Mouse (Mus musculus): ENCODE data around the gene Top1. TPM values are rescaled to one million over a fixed set of nuclear protein-coding genes. Genes with fewer than 3 reads are reported as not detected.

Gene Top1
- total RNA-seq, 2 experiments from 2014 or later, result 75.2 to 78.7 TPM

DNA sequence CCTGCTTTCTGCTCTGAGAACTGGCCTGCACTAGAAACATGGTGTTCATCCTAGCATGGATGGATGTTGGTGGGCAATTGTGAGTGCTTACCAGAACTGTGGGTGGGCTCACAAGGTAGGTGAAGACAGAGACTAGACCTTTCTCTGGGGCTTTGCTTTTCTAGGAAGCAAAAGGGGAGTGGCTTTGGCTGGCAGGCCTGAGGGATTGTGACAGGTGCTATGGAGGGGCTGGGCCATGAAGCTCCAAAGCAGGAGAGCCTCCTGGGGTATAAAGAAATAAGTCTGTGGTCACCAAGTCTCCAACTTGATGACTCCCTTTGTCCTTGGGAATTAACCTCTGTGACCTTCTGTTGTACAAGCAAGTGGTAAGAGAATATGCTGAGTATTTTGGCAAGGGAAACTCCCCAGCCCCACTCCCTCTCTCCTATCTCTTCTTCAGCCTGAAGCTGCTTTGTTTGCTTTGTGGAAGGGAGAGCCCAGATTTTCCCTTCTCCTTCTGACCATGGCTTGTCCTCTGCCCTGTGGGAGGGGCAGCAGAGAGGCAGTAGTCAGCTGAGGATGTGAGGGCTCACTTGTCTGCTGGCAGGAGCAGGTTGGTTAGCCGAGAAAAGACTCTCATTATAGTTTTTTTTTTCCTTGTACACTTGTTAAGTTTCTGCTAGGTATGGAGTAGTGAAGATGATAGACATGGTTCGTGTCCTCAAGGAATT lies 94.1 kb downstream of the Top1 start:
- DNase-seq (ENCODE audit: low spot score in 2 of 2), result no peak

DNA sequence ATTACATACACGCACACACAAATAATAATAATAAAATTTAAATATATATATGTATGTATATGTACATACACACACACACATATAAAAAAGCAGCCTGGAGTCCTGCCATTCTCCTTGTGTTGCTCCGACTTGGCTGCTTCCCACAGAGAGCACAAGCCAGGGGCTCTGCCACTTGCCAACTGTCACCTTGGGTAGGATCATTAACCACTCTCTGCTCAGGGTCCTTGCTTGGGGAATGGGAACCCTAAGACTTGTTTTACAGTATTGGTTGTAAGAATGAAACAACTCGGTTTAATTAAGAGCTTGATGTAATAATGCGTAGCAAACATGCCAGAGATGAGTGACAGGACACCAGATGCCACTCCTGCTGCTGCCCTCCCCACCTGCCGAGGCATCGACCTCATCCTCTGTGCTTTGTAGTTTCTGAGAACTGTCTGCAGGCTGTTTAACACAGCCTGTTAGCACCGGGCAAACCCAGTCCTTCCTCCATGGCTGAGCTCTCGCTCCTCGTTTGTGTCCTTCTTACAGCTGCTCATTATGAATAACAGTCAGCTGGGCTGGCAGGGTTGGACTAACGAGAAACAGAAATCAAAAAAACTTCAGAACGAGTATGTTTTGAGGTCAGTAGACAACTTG lies 95.0 kb downstream of the Top1 start:
- no peak for DNase-seq (ENCODE audit: low spot score in 2 of 2)

DNA sequence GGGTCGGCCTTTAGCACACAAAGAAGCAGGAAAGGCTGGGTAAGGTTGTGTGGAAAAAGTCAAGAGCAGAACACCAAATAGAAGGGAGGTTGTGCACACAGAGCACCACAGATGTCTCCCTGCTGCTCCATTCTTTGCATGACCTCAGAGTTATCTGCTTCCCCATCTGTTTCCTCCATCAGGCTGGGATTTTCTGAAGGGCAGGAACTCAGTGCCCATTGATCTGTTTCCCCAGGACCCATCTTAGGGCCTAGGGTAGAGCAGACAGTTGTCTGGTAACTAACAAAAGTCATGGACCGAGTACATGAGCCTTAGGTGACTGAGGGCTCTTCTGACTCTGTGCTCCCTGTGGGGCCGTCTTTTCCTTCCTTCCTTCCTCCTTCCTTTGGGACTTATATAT lies 95.9 kb downstream of the Top1 start:
- no peak for DNase-seq (ENCODE audit: low spot score in 2 of 2)

DNA sequence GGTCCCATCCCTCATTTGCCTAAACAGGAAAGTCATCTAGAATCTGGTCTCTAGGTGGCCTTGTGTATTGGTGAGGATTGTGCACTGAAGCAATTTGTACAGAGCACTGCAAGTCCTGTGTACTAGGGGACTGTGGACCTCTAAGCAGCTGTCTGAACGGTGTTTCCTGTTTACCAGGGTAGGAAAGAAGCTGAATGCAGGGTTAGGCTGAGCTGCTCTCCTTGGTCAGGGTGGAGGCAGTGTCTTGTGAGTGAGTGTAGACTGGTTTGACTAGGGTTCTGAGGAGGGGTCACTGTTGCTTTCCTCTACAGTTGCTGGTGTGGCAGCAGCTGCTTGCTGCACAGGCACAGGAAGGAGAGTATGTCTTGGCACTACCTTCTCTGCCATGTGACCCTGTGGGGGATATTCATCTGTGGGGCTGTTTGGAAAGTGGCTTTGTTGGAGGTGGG lies 96.5 kb downstream of the Top1 start:
- no peak for DNase-seq (ENCODE audit: low spot score in 2 of 2)

DNA sequence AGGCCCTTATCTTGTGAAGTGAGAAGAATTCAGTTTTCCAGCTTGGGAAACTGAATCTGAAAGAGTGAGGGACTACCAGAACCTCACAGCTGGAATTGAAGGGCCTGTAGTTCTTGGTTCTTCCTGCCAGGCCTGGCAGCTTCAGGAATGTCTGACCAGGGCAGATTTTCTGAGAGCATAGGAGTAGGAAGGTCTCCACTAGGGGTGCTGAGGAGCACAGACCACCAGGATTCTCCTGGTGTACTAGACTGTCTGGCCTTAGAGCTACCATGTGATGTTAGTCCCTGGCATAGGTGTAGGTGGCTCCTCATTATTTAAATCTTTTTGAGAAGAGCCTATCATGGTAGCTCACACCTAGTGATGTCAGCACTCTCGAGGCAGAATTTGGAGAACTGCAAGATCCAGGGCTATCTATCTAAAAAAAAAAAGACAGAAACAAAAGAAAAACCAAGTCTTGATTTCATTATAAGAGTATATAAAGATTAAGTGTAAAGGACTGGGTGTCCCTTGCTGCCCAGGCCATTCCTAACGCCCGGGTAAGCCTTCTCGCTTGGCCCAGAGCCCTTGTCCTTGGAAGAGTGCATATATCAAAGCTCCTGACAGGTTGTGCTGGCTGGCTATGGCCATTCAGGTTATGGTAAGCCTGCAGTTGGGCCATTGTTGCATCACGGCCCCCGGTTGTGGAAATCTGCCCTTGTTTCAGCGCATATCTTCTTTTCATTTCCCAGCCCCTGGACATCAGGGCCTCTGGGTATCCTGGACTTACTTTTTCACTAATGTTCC lies 98.5 kb downstream of the Top1 start:
- DNase-seq (ENCODE audit: low spot score in 2 of 2), result peak; percentile 55 to 61

DNA sequence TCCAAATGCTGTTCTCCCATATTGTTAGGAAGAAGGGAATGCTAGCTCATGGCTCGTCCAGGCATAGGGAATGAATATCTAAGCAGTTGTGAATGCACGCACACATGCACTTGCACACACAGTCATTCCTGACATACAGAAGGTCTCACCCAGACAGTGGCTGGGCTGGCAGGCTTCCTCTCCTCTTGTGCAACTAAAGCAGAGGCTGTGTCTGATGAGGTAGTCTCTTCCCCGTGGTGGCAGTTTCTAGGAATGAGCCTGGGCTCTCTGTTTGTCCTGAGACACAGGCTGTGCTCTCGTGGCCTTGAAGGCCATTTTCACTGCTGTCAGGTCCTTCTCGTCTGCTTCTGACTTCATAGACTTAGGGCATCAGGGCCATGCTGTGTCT lies 99.1 kb downstream of the Top1 start:
- no peak for DNase-seq (ENCODE audit: low spot score in 2 of 2)

DNA sequence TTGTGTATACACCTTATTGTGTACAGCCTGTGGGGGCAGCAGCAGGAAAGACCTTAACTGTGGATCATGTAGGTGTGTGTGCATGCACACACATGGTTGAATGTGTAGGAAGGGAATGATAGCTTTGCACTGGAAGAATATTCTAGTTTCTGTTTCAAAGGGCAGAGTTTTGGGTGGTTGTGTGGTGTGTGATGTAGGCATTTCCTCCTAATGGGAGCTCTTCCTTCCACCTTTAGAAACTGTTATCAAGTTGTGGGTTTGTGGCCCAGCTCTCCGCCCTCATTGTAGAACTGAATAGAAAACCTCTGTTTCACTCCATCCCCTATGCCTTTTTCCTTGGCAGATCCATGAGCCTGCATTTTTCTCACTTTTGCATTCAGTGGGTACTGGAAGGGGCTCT lies 99.8 kb downstream of the Top1 start:
- no peak for DNase-seq (ENCODE audit: low spot score in 2 of 2)

DNA sequence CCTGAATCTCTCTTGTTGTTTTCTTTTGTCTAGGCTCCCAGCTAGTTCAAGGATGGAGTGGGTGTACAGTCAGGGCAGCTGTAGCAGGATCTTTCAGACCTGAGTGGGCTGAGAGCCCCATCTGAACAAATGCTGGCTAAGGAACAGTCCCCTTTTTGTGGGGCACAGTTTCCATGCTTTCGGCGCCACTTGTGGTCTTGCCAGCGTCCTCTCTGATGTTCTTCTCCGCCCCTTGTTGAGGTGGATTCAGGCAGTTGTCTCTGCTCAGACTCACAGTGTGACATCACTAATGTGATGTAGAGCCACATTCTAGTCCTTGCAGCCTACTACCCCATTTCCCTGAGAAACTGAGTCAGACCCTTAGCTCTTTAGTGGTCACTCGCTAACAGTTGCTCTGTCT lies 100.9 kb downstream of the Top1 start:
- DNase-seq (ENCODE audit: low spot score in 2 of 2), result no peak

DNA sequence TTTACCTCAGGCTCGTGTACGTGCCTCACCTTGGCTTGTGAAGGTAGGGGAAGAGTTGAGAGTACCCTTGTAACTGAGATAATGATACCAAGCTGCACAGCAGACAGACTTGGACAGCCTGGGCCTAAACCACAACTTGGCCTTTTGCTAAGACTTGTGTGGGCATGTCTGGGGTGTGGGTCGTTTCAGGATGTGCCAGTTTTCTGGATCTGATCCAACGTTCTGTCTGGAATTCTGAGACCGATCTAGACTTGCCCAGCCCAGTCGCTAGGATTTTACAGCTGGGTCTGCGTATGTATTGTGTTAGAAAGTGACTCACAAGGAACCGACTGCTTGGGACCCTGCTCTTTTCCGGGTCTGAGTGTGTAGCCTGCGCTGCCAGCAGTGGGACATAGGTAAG lies 101.4 kb downstream of the Top1 start:
- no peak for DNase-seq (ENCODE audit: low spot score in 2 of 2)

DNA sequence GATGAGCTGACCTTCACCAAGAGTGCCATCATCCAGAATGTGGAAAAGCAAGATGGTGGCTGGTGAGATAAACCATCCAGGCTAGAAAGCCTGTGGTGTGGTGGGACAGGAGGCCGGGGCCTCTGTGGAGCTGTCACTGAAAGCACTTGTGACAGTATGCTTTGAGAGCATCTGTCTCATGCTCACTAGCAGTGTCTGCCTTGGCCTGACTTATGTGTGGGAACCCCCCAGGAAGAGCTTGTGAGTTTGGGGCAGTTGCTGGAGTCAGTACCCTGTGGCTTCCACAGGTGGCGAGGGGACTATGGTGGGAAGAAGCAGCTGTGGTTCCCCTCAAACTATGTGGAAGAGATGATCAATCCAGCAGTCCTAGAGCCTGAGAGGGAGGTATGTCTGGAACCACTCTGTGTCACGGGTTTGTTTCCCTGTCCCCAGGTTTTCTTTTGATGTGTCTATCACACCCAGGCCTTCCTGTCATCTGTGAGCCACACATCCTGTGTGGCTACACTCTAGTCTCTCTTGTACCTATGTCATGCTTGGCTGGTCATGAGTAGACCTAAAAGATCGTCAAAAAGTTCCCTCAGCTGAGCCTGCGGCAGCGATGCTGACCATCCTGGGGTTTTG lies 111.0 kb downstream of the Top1 start:
- DNase-seq (ENCODE audit: low spot score in 2 of 2), result no peak

DNA sequence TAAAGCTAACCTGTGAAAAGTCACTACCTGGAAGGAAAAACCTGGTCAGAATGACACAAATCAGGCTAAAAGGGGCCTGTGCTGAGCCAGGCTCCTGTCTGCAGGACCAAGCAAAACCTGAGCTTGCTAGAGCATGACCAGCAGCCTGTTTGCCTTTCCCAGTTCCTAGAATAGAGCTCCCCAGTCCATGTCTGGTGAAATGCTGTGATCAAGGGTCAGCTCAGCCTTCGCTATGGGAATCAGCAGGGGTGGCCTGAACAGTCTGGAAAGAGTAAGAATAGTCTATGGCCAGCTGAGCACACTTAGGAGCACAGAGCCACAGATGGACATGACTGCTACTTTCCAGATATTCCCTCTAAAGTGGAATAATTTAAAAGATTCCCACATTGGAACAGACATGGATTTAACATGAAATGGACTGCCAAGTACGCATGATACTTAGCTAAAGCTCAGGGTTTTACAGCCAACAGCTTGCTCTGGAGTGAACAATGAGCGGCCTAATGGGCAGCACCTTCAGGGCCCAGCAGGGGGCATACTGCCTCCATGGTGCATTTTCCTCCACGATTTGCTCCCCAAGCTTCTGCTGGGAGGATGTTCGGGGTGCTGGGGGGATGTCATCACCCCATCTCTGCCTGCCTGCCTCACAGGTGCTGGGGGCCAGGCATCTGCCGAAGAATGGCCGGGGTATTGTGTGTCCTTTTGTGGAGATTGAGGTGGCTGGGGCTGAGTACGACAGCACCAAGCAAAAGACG lies 114.9 kb downstream of the Top1 start:
- DNase-seq (ENCODE audit: low spot score in 2 of 2), result peak; percentile 57 to 71

DNA sequence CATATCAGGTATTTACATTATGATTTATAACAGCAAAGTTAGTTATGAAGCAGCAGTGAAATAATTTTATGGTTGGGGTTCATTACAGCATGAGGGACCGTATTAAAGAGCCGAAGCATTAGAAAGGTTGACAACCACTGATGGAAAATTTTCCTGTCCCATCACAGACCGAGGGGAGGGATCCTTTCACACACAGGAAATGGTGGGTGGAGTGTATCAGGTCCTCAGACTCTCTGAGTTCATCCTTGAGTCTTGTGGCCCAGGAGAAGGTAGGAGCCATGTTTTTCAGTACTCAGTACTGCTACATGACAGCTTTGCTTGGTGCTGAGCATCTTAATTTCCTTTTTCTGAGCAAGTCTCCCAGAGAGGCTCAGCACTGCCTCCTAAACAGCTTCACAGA lies 118.1 kb downstream of the Top1 start:
- DNase-seq (ENCODE audit: low spot score in 2 of 2), result no peak

DNA sequence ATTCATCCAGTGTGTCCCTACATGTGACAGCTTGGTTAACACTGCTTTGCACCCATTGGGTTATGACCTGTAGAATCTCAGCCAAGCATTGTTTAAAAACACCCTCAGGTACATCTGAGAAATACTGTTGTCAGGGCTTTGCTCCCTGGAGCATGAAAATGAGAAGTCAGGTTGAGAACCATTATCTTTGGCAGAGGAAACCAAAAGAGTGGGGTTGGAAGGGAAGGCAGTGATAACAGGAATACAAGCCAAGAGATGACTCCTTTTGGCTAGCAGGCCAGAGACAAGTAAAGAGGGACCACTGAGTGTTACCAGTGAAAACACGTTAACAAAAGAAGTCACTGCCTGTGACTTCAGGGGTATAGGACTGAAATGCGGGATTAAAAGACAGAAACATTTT lies 118.7 kb downstream of the Top1 start:
- no peak for DNase-seq (ENCODE audit: low spot score in 2 of 2)

DNA sequence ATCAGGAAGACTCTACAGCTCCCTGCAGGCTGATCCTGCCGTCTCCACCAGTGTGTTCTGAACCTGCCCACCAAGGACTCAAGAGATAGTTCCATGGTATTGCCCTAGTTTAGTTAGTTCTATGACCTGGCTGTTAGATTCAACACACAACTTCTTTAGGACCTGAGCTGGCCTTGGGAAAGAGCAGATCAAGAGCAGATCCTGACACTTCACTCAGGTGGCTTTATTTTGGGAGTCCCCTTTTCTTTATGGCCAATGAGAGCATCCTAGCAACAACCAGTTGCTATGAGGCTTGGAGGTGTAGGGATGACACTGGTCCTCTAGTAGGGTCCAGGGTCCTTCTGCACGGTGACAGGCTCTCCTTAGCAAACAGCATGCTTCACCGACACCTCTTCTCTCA lies 119.4 kb downstream of the Top1 start:
- DNase-seq (ENCODE audit: low spot score in 2 of 2), result no peak

DNA sequence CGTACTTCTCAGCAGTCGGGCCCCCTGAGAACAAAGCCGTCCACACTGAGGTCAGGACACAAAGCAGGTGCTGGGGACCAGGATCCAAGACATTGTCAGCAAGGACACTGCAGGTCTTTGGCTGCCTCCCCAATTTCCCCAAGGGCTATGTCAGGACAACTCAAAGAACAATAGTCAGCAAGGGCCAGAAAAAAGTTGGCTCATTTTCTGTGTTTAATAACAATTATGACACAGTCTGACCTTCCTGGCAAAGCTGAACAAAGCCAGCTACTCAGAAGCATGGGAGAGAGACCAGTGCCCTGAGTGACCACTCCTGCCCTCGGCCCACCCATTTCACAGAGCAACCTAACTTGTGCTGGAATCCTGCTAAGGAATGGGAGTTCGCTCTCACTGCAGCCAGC lies 120.7 kb downstream of the Top1 start:
- no peak for DNase-seq (ENCODE audit: low spot score in 2 of 2)

DNA sequence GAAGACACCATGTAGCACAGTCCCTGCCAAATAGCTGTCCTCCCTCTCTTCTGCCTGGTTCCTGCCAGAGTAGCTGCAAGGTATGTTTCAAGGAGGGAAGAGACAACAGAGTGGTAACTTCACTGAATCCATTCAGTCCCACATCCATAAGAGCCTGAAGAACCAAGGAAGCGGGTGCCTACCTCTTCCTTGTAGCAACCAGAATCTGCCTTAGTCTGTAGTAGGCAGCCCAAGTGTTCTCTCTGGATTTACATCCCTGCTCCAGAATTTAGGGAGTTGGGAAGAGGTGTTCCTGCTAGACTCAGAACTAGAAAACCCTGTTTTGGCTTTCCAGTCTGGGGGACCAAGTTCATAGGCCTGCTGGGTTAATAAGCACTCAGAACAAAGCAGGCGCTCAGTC lies 121.5 kb downstream of the Top1 start:
- DNase-seq (ENCODE audit: low spot score in 2 of 2), result no peak

DNA sequence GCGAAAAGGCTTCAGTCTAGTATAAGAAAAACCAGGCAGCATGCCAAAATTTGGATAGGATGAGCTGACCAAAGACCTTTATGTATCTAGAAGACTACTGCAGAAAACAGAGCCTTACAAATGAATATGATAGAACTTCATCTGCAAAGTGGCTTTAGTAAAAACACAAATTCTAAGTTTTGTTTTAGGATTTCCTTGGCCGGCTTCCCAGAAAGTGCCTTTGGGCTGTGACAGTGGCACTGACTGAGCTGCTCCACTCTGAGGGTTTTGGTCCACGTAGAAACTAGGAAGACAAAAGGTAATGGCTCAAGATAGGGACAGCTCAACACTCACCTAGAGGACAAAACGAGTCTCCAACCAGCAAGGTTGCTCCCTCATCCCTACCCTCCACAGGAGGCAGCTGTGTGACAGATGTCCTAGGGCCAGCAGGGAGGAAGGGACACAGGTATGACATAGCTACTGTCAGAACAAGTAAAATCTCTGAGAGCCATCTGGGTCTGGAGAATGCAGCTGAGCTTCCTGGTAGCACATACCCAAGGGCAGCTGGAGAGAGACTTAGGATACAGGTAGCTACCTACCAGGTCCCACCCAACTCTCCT lies 122.5 kb downstream of the Top1 start:
- no peak for DNase-seq (ENCODE audit: low spot score in 2 of 2)

DNA sequence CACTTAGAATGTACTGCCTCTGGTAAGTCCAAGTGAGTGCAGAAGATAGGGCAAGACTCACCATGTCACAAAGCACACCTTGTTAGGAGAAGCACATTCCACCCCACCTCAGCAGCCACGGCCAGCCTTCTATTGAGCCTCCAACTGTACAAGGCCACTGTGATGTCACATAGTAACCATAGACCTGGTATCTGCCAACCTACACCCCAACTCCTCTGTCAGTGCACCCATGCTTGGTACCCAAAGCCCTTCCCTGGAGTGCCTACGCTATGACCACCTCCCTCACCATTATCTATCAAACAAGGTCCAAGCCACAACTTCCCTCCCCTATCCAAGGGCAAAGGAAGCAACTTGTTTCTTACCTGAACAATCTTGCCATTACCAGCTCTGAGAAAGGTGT lies 123.3 kb downstream of the Top1 start:
- DNase-seq (ENCODE audit: low spot score in 2 of 2), result no peak

DNA sequence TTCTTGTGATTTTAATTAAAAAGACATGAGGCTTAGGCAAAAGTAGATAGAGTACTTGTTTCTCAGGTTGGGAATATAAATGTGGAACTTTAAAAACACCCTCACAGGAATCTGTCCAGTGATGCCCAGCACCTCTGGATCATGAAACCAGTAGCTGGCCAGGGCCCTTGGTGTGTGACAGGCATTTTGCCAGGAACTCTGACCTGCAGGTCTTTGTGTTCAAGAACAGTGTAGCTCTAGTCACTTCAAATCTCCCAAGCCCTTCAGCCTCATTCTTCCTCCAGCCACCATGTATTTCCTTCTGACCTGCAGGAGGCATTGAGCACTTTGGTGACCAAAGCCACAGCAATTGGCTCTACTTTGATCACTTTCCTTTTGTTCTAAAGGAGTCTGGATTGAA lies 124.7 kb downstream of the Top1 start:
- DNase-seq (ENCODE audit: low spot score in 2 of 2), result no peak

DNA sequence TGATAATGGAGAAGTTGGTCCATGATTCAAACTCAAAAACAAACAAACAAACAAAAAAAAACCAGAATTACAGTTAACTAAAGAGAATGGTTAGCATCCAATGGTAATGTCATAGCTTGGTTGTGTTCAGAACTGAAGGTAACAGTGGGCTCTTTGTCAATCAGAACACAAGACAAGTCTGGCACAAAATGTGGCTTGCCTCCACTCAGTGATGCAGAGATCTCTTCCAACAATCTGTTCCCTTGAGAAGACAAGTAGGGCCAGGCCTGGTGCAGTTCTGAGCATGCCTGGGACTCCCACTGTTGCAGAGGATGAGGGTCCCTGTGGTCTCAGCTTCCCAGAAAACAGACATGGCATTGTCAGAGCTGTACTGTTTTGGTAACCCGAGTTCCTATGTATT lies 125.2 kb downstream of the Top1 start:
- no peak for DNase-seq (ENCODE audit: low spot score in 2 of 2)
